Mouse (Mus musculus) kidney, adult 11 months (tissue): Measurements from ENCODE around the gene Trim9.

Experiments used
- DNase-seq: peaks from one replicate; pipeline ENCODE4 v3.0.0; 2022

Trim9 gene

GRCm38 (mm10) chr12:70208214-70208613, 139.2 kb downstream of the Trim9 start:
- DNase-seq, result no peak

- DNase-seq, result no peak
Observed at GRCm38 (mm10) chr12:70204433-70204832, 143.0 kb downstream of the Trim9 start.

GRCm38 (mm10) chr12:70201926-70202529, 145.4 kb downstream of the Trim9 start:
- no peak for DNase-seq

DNA sequence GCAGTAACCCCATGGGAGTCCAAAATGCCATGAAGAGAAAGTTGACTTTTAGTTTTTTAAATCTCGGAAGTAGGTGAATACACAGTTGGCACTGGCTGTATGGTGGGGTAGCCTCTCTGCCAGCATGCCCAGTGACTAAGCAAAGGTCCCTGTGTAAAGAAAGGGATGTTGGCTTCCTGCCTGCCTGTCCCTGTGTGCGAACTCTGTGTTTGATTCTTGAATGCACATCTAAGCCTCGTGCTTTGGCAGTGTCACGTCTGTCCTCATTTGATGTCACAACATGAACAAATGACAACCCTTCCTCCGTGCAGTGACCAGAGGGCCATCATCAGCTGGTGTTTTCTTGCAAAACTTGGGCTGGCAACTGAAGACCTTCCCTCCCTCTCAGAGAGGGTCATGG, 151.1 kb downstream of the Trim9 start:
- DNase-seq, result no peak

DNA sequence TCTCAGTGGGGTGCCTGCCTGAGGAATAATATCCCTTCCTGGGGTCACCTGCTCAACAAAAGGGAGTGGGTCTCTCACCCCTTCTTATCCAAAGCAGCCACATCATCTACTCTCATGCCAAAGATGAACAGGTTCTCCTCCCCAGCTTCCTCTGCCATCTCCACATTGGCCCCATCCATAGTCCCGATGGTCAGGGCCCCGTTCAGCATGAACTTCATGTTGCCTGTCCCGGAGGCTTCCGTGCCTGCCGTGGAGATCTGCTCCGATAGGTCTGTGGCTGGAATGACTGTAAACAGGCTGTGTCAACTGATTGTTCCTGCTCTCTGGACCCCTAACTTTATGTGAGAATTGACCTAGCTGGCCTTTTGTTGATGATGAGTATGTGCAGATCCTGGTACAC, 152.0 kb downstream of the Trim9 start:
- no peak for DNase-seq
